Mouse (Mus musculus): ENCODE measurements around the gene Pheta2.
"Not testable (repeated sequence)": the region's sequence is repeated elsewhere in the genome, so short reads cannot be mapped to it uniquely, and the experiment has no call there.

The Pheta2 gene

GRCm38 (mm10) chr15:82362234-82362633 is 23.5 kb downstream of the Pheta2 start:
- in situ Hi-C loops (cut with MboI; ENCODE audit: unreplicated experiment in 2 of 2) = no loop called here

GRCm38 (mm10) chr15:82363801-82364200 is 25.1 kb downstream of the Pheta2 start:
- in situ Hi-C loops (cut with MboI; ENCODE audit: unreplicated experiment in 2 of 2) = not testable (repeated sequence)

- in situ Hi-C loops (cut with MboI; ENCODE audit: unreplicated experiment in 2 of 2) = not testable (repeated sequence)
Observed at GRCm38 (mm10) chr15:82364561-82364960, 25.8 kb downstream of the Pheta2 start.

- in situ Hi-C loops (cut with MboI; ENCODE audit: unreplicated experiment in 2 of 2) = no loop called here
Observed at GRCm38 (mm10) chr15:82368146-82368545, 29.4 kb downstream of the Pheta2 start.

GRCm38 (mm10) chr15:82368851-82369250 is 30.1 kb downstream of the Pheta2 start:
- in situ Hi-C loops (cut with MboI; ENCODE audit: unreplicated experiment in 2 of 2) = no loop called here

GRCm38 (mm10) chr15:82372446-82372845 is 33.7 kb downstream of the Pheta2 start:
- in situ Hi-C loops (cut with MboI; ENCODE audit: unreplicated experiment in 2 of 2) = no loop called here

- in situ Hi-C loops (cut with MboI; ENCODE audit: unreplicated experiment in 2 of 2) = no loop called here
Observed at GRCm38 (mm10) chr15:82372991-82373390, 34.2 kb downstream of the Pheta2 start.

GRCm38 (mm10) chr15:82374437-82374836 is 35.7 kb downstream of the Pheta2 start:
- in situ Hi-C loops (cut with MboI; ENCODE audit: unreplicated experiment in 2 of 2) = no loop called here

- in situ Hi-C loops (cut with MboI; ENCODE audit: unreplicated experiment in 2 of 2) = no loop called here
Observed at GRCm38 (mm10) chr15:82375855-82376254, 37.1 kb downstream of the Pheta2 start.

GRCm38 (mm10) chr15:82376393-82377138 is 37.8 kb downstream of the Pheta2 start:
- in situ Hi-C loops (cut with MboI; ENCODE audit: unreplicated experiment in 2 of 2) = no loop called here

GRCm38 (mm10) chr15:82377701-82378100 is 39.0 kb downstream of the Pheta2 start:
- in situ Hi-C loops (cut with MboI; ENCODE audit: unreplicated experiment in 2 of 2) = no loop called here

- in situ Hi-C loops (cut with MboI; ENCODE audit: unreplicated experiment in 2 of 2) = no loop called here
Observed at GRCm38 (mm10) chr15:82378261-82379180, 39.8 kb downstream of the Pheta2 start.

- in situ Hi-C loops (cut with MboI; ENCODE audit: unreplicated experiment in 2 of 2) = no loop called here
Observed at GRCm38 (mm10) chr15:82379511-82379870, 40.7 kb downstream of the Pheta2 start.

- in situ Hi-C loops (cut with MboI; ENCODE audit: unreplicated experiment in 2 of 2) = no loop called here
Observed at GRCm38 (mm10) chr15:82379871-82380713, 41.4 kb downstream of the Pheta2 start, which contains the start of gene Cyp2d22. Gene Cyp2d22 (minus strand): TSS chr15:82380260.

GRCm38 (mm10) chr15:82380714-82381062 is 41.9 kb downstream of the Pheta2 start:
- in situ Hi-C loops (cut with MboI; ENCODE audit: unreplicated experiment in 2 of 2) = no loop called here

GRCm38 (mm10) chr15:82382441-82382840 is 43.7 kb downstream of the Pheta2 start:
- in situ Hi-C loops (cut with MboI; ENCODE audit: unreplicated experiment in 2 of 2) = no loop called here

- in situ Hi-C loops (cut with MboI; ENCODE audit: unreplicated experiment in 2 of 2) = no loop called here
Observed at GRCm38 (mm10) chr15:82385729-82386128, 47.0 kb downstream of the Pheta2 start.

GRCm38 (mm10) chr15:82389916-82390315 is 51.2 kb downstream of the Pheta2 start:
- in situ Hi-C loops (cut with MboI; ENCODE audit: unreplicated experiment in 2 of 2) = not testable (repeated sequence)

GRCm38 (mm10) chr15:82393922-82394321 is 55.2 kb downstream of the Pheta2 start, which contains the start of gene Cyp2d11:
Gene Cyp2d11 (minus strand): TSS chr15:82394022.
- in situ Hi-C loops (cut with MboI; ENCODE audit: unreplicated experiment in 2 of 2) = not testable (repeated sequence)
